Mouse (Mus musculus) splenic B cell, adult 2 months (primary cell): ENCODE results near the gene Olfr1036.
"Not testable (repeated sequence)": the region's sequence is repeated elsewhere in the genome, so short reads cannot be mapped to it uniquely, and the experiment has no call there.

Experiments used
- DNase-seq: peaks from one replicate; pipeline ENCODE4 v3.0.0-alpha.2; 2011; ENCODE audit warnings: low read depth, low spot score
- H3K27me3 ChIP-seq: 2 replicates; pipeline ENCODE4 v1.6.1; 2012; ENCODE audit warnings: mild to moderate bottlenecking, low read length, moderate library complexity, mixed read lengths; ENCODE audit not compliant: control insufficient read depth, poor library complexity, insufficient read depth, severe bottlenecking
- H3K36me3 ChIP-seq: 2 replicates; pipeline ENCODE4 v1.6.1; 2012; ENCODE audit warnings: mild to moderate bottlenecking, low read length, moderate library complexity, mixed read lengths; ENCODE audit not compliant: control insufficient read depth, poor library complexity, insufficient read depth, severe bottlenecking

Gene Olfr1036

DNA sequence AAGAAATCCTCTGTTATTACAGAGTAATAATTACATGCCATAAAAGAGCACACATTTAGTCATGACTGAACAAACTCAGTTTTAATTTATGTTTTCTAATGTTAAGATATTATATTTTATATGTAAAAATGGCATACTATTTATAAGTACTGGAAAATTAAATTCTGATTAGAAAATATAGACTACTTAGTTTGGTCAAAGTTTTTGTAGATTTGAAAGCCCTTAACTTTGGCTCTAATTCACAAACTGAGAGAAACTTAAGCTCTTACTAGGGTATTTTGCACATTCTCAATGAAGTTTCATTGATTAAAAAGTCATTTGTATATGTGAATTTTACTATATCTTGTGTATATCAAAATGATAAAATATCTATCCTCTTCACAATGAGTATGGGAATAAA, at the start of gene Olfr1036:
TSS of gene Olfr1036 (plus strand) at position 301 of the 400 bp plus-strand sequence.
- not testable (repeated sequence) for DNase-seq, H3K27me3 ChIP-seq, H3K36me3 ChIP-seq

DNA sequence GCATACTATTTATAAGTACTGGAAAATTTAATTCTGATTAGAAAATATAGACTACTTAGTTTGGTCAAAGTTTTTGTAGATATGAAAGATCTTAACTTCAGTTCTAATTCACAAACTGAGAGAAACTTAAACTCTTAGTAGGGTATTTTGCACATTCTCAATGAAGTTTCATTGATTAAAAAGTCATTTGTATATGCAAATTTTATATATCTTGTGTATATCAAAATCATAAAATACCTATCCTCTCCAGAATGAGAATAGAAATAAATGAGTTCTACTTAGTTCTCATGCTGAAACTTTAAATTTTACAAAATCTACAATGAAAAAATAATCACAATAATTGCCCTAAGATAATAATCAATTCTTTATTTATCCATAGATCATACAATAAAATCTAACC, 28.2 kb upstream of the Olfr1036 start, which contains the start of gene Olfr1034:
TSS of gene Olfr1034 (plus strand) at position 301 of the 400 bp plus-strand sequence.
- DNase-seq: no peak
- H3K27me3 ChIP-seq: no peaks in the 10 kb centered on the region
- no peaks in the 10 kb centered on the region for H3K36me3 ChIP-seq

DNA sequence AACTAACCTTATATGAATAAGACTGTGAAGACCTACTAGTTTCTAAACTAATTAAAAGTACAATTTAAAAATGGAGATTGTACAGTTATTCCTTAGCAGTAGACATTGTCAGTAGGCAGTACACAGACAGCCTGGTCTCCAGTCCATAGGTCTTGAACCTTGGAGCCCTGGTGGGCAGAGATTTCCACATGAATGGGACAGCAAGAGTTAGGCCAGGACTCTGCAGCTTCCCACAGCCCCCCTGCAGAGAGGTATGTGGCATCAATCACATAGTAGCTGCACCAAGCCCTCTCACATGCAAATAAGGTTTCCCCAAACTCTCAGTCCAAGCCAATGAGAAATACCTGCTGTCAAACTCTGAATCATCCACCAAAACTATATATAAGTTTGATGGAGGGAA, 23.0 kb upstream of the Olfr1036 start:
- H3K36me3 ChIP-seq, H3K27me3 ChIP-seq, DNase-seq: not testable (repeated sequence)

DNA sequence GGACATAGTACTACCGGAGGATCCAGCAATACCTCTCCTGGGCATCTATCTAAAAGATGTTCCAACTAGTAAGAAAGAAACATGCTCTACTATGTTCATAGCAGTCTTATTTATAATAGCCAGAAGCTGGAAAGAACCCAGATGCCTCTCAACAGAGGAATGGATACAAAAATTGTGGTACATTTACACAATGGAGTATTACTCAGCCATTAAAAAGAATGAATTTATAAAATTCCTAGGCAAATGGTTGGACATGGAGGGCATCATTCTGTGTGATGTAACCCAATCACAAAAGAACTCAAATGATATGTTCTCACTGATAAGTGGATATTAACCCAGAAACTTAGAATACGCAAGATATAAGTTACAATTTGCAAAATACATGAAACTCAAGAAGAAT, 10.0 kb upstream of the Olfr1036 start:
- not testable (repeated sequence) for H3K36me3 ChIP-seq, DNase-seq, H3K27me3 ChIP-seq

DNA sequence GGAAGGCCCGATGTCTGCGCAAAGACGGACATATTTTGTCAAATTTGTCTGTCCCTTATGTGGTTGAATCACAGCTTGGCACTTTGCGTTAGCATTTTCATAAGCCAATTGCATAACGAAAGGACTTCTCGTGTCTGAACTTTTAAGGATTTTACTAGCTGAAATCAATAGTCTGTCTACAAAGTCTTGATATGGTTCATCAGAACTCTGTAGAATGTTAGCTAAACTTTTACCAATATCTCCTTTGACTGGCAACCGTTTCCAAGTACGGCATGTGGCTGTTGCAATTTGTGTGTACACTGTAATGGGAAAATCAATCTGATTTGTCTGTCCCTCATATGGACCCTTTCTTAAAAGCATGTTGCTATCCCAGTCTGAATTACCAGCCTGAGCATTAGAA, 3.6 kb upstream of the Olfr1036 start:
- Histone ChIP-seq H3K27me3 (no peaks in the 10 kb centered on the region), H3K36me3 (no peaks in the 10 kb centered on the region)
- DNase-seq: no peak

DNA sequence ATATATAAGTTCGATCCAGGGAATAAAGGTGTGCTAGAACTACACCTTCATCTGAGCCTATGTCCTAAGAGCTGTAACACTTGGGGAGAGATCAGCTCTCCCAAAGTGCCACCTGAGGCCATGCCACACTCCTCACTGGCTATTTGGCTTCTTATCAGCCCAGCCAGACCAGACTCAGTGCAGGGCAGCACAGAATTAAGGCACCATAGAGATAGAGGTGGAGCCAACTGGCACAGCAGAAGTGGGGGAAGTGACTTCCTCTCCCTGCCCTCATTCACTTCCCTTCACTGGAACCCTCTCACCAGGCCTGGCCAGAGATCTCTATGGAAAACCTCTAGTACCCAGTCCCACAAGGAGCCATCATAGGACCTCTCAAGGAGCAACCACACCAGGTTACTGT, 6.7 kb downstream of the Olfr1036 start:
- not testable (repeated sequence) for DNase-seq, H3K36me3 ChIP-seq, H3K27me3 ChIP-seq

DNA sequence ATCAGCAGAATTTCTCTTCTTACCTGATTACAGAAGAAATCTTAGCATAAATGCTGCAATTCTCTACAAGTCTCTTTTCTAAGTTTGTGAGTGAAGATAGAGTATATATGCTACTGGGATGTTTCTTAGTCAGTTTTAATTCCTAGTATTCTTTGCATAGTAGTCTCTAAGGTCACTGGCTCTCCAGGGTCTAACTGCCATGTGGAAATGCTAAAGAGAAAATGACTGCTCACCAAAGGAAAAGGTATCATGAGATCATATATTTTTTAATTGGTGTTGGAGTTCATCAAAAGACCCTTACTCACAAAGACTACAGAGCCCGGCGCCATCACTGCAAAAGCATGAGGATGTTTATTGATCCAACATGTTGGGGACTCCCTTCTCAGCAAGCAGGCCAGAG, 13.5 kb downstream of the Olfr1036 start, which contains the start of gene Olfr1037:
TSS of gene Olfr1037 (minus strand) at position 101 of the 400 bp plus-strand sequence.
- Histone ChIP-seq H3K36me3 (no peaks in the 10 kb centered on the region), H3K27me3 (no peaks in the 10 kb centered on the region)
- DNase-seq: no peak
